Mouse (Mus musculus) cerebellum, postnatal 36 days (tissue): ENCODE data around the gene Dglucy.

ENCODE experiments used
- DNase-seq, 2 experiments: peaks; one replicate each; pipeline ENCODE4 v3.0.0; 2021 to 2022; ENCODE audit warnings: mixed read lengths in 2 of 2

Gene Dglucy

DNA sequence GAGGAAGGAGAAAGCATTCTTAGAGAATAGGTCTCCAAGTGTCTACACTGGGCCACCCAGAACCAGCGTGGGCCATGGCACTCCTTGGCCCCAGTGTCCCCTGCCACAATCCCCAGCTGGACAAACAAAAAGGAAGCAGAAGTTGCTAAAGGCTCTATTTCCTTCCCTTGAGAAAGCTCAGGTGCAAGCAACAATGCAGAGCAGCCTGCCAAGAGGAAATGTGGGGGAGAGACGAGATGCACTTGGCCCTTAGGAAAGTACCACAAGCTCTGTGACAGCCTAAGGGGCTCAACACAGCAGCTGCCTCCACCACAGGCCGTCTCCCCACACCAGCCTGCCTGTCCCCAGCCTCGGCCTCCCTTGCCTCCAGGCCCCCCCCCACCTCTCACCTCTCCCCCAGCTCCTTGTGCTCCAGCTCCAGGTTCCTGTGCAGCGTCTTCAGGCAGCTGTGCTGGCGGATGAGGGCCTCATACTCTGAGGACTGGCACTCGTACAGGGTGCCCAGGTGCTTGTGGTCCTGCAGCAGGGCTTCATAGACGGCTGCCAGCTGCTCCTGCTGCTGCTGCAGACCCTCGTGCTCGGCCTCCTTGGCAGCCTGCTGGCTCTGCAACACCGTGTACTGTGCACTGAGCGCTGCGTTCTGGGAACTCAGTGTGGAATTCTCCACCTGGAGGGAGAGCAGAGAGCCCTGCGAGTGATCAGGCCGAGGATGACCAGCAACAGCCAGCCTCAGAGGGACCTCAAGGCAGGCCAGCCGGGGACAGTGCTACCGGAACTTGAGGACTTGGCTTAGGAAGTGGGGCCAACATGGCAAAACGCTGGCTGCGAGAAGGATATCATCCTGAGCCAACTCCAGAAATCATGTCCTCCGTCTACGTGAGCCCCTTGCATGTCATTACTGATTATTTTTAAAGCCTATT lies 158.8 kb downstream of the Dglucy start:
- DNase-seq = no peak

DNA sequence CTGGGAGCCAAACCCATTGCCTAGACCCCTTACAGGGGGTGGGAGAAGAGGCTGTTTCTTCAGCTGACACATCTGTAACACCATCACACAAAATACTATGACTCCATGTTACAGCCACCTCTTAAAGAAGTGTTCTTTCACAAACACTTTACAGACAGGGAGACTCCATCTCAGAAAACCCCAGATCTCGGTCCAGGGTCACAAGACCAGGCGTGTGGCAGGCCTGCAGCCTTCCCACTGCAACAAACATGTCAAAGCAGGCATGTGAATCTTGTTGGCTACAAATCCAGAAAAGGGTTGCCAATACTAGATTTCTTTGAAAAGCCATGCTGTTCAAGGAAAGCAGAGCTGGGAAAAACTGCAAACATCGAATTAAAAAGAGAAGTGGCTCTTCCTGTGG lies 162.5 kb downstream of the Dglucy start:
- no peak for DNase-seq

DNA sequence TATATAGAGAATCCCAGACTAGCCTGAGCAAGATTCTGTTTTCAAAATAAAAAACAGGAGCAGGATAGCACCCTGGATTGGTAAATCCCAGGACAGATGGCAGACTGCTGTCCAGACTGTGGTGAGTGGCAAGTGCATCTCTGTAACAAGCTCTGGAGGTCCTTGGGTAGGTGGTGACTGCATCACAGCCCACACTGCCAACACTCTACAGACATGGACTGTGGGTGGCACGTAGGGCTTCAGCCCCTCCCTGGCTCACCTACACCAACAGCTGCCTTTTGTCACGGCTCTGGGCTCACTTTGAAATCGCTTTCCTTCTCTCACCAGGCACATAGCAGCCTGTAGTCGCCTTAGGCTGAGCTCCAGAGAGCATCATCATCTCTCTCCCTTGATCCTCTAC lies 164.3 kb downstream of the Dglucy start:
- DNase-seq = no peak

DNA sequence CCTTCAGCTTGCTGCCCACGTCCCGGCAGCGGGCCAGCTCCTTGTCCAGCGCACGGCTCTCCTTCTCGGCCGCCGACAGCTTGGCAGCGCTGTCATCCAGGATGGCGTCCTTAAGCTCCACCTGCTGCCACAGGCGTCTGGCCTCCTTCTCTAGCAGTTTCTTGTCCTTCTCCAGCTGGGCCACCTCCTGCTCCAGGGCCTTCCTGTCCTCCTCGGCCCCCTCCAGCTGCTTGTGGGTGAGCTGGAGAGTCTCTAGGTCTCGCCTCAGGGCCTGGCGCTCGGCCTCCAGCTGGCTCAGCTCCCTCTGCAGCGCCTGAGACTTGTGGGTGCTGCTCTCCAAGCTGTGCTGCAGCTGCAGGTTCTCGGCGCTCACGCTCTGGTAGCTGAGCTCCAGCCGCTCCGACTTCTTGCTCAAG lies 166.1 kb downstream of the Dglucy start:
- DNase-seq = peak; percentile 46 to 61

DNA sequence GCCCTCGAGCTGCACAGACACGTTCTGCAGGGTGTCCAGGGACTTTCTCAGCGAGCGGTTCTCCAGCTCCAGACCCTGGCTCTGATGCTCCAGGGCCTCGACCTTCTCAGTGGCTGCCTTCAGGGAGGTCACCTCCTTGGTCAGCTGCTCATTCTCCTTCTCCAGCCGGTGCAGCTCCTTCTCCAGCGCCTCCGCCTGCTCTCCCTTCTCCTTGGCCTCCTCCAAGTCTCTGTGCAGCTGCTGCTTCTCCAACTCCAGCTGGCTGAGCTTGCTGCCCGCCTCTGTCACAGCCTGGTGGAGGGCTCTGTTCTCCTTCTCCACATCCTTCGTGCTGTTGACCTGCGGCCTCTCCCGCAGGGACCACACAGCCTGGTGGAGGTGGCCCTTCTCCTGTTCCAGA lies 166.6 kb downstream of the Dglucy start:
- no peak for DNase-seq

DNA sequence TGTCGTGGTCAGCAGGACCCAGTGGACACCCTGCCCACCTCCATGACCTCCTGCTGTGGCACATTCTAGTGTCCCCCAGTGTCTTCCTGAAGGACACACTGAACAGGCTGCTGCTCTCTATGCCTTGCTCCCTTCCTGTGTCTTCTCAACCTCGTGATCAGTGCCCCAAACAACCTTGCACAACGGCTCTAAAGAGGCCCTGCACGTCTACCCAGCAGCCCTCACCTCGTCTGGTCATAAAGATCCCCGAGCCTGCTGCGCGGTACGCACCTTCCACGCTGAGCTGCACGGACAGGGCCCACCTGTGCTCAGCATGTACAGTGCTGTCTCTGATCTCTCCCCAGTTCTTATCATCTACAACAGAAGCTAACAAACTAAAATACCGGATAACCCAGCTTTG lies 167.1 kb downstream of the Dglucy start:
- DNase-seq = no peak
